In the genomic region with DNA sequence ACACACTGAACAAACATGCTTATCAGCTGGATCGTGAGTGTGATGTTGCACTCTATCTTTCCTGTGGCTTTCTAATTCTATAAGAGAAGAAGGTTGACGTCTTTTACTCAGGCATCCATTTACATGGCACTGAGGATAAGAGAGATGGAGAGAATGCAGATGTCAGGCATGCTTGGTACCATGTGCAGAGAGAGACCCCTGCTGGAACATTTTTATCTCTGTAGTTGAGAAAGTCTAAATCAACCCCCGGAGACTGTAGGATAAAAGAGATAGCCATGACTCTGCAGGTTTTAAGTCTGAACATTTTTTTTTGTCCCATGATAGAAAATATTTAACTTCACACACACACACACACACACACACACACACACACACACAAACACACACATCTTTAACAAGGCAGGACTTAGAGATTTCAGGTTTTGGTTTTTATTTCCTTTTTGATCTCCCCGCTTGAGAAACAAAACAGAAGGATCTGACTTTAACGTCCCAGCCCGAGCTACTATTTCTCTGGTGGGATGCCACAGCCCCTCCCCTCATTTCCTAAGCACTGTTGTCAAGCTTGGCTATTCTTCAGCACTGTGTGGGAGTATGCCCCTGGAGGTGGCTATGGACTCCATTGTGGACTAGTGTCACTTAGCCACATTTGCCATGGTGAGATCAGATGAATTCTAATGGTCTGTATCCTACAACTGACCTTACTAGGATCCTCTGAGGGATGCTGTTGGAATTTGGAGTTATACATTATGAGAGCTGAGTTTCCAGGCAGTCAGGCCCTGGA, we compare ENCODE assay signal across 9 mouse cellular contexts. TPM values are rescaled to one million over a fixed set of nuclear protein-coding genes. Genes with fewer than 3 reads are reported as not detected.
DNase-seq lines count a peak whose midpoint lies in the region; ATAC-seq and TF ChIP-seq lines count a peak whose summit lies in the region.
"Had no signal": no experiment of that assay in that cellular context is flagged by ENCODE, and none has a peak within 500 bp of the region (broad histone marks: within the 10 kb centered on the region; RNA-seq: fewer than 3 reads in every experiment).

No protein-coding gene starts in this region.

- DNase-seq in cerebellum, postnatal 4 days (ENCODE audit: low spot score in 2 of 2): no peak
- DNase-seq in Muller cell, postnatal 12 days (ENCODE audit: inconsistent ontology term): peak; percentile 50
- peak; percentile 83 for DNase-seq in heart, postnatal 0 days (ENCODE audit: low spot score)
- DNase-seq in kidney, postnatal 4 days: peak; percentile 36 to 49
- peak; percentile 80 for DNase-seq in lung, postnatal 36 days
- DNase-seq in telencephalon, adult 2 months (ENCODE audit: low read depth, low spot score): peak; percentile 67

- no peak overlapping the region for H3K9ac ChIP-seq in heart, postnatal 0 days (replicated peaks; ENCODE audit: low read depth, low read length)

- H3K4me3 ChIP-seq in cortical plate, adult 2 months (ENCODE audit: insufficient read depth, low read length): no peak overlapping the region
- H3K4me3 ChIP-seq in heart, postnatal 0 days (ENCODE audit: low read depth, low read length): no peak overlapping the region

- no peak overlapping the region for H3K27ac ChIP-seq in cortical plate, adult 2 months (ENCODE audit: insufficient read depth, low read length)
- 0 out of 2 replicates have a peak overlapping the region, but pooled peaks have one; percentile 5 for H3K27ac ChIP-seq in heart, postnatal 0 days (ENCODE audit: low read depth)
- H3K27ac ChIP-seq: macrophage had no signal

- H3K36me3 ChIP-seq in heart, postnatal 0 days (replicated peaks; ENCODE audit: control insufficient read depth, insufficient read depth, low read length): no peaks in the 10 kb centered on the region

- H3K4me1 ChIP-seq in cortical plate, adult 2 months (ENCODE audit: control insufficient read depth, insufficient read depth, low read length): no peaks in the 10 kb centered on the region; the same call in 1 of the 2 replicates
- H3K4me1 ChIP-seq in heart, postnatal 0 days (ENCODE audit: control insufficient read depth, insufficient read depth): peaks cover 14% of the 10 kb centered on the region; the same call in 1 of the 2 replicates

- WGBS in heart, postnatal 0 days: 22% methylated on average over 6 of the region's 6 CpGs

- no peak overlapping the region for H3K4me2 ChIP-seq in heart, postnatal 0 days (ENCODE audit: low read depth, low read length)

- TF ChIP-seq EP300 in heart, postnatal 0 days (IDR thresholded peaks at IDR 0.05; ENCODE audit: low read depth): no peak

- no peak for TF ChIP-seq POLR2A in cortical plate, adult 2 months (IDR thresholded peaks at IDR 0.05; ENCODE audit: extremely low read depth, insufficient read depth, low read length)

- H3K9me3 ChIP-seq in heart, postnatal 0 days (replicated peaks; ENCODE audit: control insufficient read depth, low read length): no peaks in the 10 kb centered on the region

- H3K27me3 ChIP-seq in heart, postnatal 0 days (ENCODE audit: control insufficient read depth, insufficient read depth, low read length): no peaks in the 10 kb centered on the region

- peak; percentile 74 for ATAC-seq in cerebellum, adult (ENCODE audit: insufficient number of reproducible peaks, low FRiP score, low TSS enrichment)
- ATAC-seq in heart, postnatal 0 days (ENCODE audit: insufficient read depth, low read depth): peak; percentile 75; the same call in 1 of the 2 replicates

- peak; percentile 61 for TF ChIP-seq CTCF in cortical plate, adult 2 months (IDR thresholded peaks at IDR 0.05; ENCODE audit: extremely low read depth, insufficient read depth, low read length)
- TF ChIP-seq CTCF in heart, postnatal 0 days (IDR thresholded peaks at IDR 0.05; ENCODE audit: low read depth): peak; percentile 67

RNA-seq across cellular contexts. Expression of gene Slc9a9, which starts 55.6 kb away (rescaled TPM):
- 15.9 and 16.0 TPM in 2 replicates for polyA plus RNA-seq in cortical plate, adult 2 months (2012; rRNA removed)
- total RNA-seq in heart, postnatal 0 days (2014; rRNA removed; ENCODE audit: low replicate concordance): 1.3 and 7.1 TPM in 2 replicates
- 1.9 and 2.1 TPM in 2 replicates for polyA plus RNA-seq in heart, postnatal 0 days (2015; fragmentation: Nextera tagmentation; extraction: Ambion mirVana)

Comparison
In these comparisons a context has a peak if more than half of its experiments do, and no peak if none do; other contexts are left out.
1. DNase-seq: peak in Muller cell, postnatal 12 days (single experiment), heart, postnatal 0 days (single experiment), kidney, postnatal 4 days (2 of 2), lung, postnatal 36 days (single experiment) and telencephalon, adult 2 months (single experiment); none in cerebellum, postnatal 4 days (0 of 2).